Mouse (Mus musculus) bone marrow, adult 2 months (tissue): ENCODE results near the gene Pspn. TPM values are rescaled to one million over a fixed set of nuclear protein-coding genes. Genes with fewer than 3 reads are reported as not detected.

Source experiments
- H3K27ac ChIP-seq: fragments of 200-500 bp; 2 replicates; pipeline ENCODE4 v1.5.1; 2012; ENCODE audit warnings: low read depth, mild to moderate bottlenecking, control low read depth, inconsistent platforms, low read length; ENCODE audit not compliant: control insufficient read depth, poor library complexity, insufficient read depth
- H3K4me1 ChIP-seq: fragments of 200-500 bp; 2 replicates; pipeline ENCODE4 v1.6.1; 2011; ENCODE audit warnings: low read length; ENCODE audit not compliant: control insufficient read depth, insufficient read depth
- H3K4me3 ChIP-seq: fragments of 200-500 bp; replicated peaks from 2 replicates; pipeline ENCODE3; 2011; ENCODE audit warnings: mild to moderate bottlenecking, low read depth, low read length, control low read depth; ENCODE audit not compliant: control insufficient read depth
- CTCF ChIP-seq: fragments of 200-500 bp; IDR thresholded peaks from 2 replicates; pipeline ENCODE4 v1.5.1; 2011; ENCODE audit warnings: low read length, control low read depth; ENCODE audit not compliant: control insufficient read depth, insufficient read depth
- POLR2A ChIP-seq: fragments of 200-500 bp; IDR thresholded peaks from 2 replicates; pipeline ENCODE4 v1.6.1; 2011; ENCODE audit warnings: low read depth, mild to moderate bottlenecking, control low read depth, low read length, borderline replicate concordance; ENCODE audit not compliant: control insufficient read depth
- WGBS: fragments of 180-500 bp; shearing (Covaris S2); methylation state at CpG from one replicate; pipeline ENCODE4 v1.1.7; 2018; 5-methylcytosine and 5-hydroxymethylcytosine counted together
- polyA plus RNA-seq: library from polyadenylated mRNA; stranded (reverse); fragments of >200 nt; gene quantifications from 2 replicates; pipeline ENCODE4 v1.2.4, GENCODE M21; 2011; ENCODE audit warnings: low replicate concordance; ENCODE audit not compliant: missing spikeins, insufficient read depth, insufficient read length

Pspn gene
- polyA plus RNA-seq, 1 experiment: not detected

DNA sequence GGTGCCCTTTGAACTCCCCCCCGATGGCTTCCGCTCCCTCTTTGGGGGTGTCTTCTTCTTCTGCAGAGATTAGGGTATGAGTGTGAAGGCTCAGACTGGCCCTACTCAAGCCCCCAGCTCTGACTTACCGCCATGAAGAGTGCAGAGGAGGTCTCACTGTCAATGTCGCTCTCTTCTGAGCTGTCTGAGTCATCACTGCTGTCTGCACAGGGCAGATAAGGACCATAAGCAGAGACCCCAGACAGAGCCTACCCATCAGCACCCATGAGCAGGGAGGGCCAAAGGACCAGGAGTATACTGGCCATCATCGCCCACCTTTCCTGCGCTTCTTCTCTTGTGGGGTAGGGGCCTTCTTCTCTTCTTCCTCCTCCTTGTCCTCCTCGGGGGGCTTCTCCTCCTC is 4.2 kb upstream of the Pspn start:
- H3K27ac ChIP-seq: no peak overlapping the region
- no peak for TF ChIP-seq CTCF
- no peak for TF ChIP-seq POLR2A
- WGBS: 80% methylated on average over 7 of the region's 7 CpGs

DNA sequence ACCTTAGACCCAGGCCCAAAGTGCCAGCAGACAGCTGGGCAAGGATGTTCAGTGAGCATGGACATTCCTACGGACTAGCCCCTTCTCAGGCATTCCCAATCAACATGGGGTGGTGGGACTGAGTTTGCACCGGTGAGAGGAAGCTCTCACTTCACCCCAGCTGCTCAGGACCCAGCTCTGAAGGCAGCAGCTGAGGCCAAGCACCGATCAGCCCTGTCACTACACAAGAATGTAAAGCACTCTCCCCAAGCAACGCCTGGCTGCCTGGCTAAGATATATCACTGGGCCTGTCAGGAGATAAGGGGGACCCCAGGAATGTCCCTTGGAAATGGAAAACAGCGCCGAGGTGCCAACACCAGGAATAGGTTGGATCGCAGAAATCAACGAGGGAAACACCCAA is 1.4 kb upstream of the Pspn start:
- 75% methylated on average over 8 of the region's 8 CpGs for WGBS
- no peak for TF ChIP-seq POLR2A
- no peak for TF ChIP-seq CTCF
- H3K4me1 ChIP-seq: no peaks in the 10 kb centered on the region; the same call in 1 of the 2 replicates

More for the DNA sequence above, 4.2 kb upstream of the Pspn start:
- no peaks in the 10 kb centered on the region for H3K4me1 ChIP-seq
- no peak overlapping the region for H3K4me3 ChIP-seq

DNA sequence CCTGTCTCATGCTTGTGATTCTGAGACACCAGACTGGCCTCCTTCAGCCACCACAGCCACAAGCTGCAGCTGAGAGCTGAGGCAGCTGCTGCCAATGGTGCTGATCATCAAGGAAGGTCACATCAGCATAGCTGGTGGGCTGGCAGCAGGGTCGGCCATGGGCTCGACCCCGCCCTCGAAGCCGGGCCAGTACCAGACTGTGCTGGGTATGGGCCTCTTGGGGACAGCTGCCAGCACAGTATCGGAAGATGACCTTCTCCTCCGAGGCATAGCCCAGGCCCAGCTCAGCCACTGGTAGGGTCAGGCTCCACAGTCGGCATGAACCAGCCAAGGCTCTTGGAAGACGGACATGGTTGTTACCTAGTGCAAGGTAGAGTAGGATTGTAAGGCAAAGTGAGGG is 404 bp downstream of the Pspn start:
- TF ChIP-seq CTCF: no peak
- no peak for TF ChIP-seq POLR2A
- no peak overlapping the region for H3K4me3 ChIP-seq
- 91% methylated on average over 9 of the region's 9 CpGs for WGBS

More for the DNA sequence above, 1.4 kb upstream of the Pspn start:
- Histone ChIP-seq H3K4me3 (no peak overlapping the region), H3K27ac (no peak overlapping the region)

DNA sequence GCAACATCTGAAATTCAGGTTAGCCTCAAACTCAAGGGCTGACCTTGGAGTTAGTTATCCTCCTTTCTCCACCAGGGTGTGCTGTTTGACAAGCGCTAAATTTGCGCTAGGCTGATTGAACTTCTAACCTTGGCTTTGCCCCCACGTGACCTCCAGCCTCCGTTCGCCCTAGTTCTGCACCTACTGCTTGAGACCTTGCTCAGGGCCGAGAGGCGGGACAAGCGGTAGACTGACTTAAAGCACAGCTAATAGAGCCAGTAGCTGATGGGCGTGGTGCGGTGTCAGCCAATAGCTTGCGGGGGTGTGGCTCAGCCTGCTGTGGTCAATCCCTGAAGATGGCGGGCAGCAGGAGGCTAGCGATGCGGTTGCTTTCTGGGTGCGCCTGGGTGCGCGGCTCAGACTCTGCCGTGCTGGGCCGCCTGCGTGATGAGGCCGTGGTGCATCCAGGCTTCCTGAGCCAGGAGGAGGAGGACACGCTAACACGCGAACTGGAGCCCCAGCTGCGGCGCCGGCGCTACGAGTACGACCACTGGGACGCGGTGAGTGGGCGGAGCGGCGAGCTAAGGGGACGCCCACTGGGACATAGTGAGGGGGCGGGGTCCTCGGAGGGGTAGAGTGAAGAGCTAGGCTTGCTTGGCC is 2.7 kb downstream of the Pspn start, which contains the start of gene Alkbh7:
Alkbh7 (plus strand) TSS at position 311 of the 639 bp plus-strand sequence.
- TF ChIP-seq POLR2A (peak; percentile 59; the same call in 1 of the 2 replicates), CTCF (peak; percentile 88)
- Histone ChIP-seq H3K4me3 (peak within 1 kb of the TSS; percentile 87), H3K4me1 (no peaks in the 10 kb centered on the region; the same call in 1 of the 2 replicates), H3K27ac (peak within 1 kb of the TSS; percentile 23; the same call in 1 of the 2 replicates)
- WGBS: under 1% methylated on average over 38 of the region's 38 CpGs

More for the DNA sequence above, 404 bp downstream of the Pspn start:
- H3K4me1 ChIP-seq: no peaks in the 10 kb centered on the region; the same call in 1 of the 2 replicates
- no peak overlapping the region for H3K27ac ChIP-seq

DNA sequence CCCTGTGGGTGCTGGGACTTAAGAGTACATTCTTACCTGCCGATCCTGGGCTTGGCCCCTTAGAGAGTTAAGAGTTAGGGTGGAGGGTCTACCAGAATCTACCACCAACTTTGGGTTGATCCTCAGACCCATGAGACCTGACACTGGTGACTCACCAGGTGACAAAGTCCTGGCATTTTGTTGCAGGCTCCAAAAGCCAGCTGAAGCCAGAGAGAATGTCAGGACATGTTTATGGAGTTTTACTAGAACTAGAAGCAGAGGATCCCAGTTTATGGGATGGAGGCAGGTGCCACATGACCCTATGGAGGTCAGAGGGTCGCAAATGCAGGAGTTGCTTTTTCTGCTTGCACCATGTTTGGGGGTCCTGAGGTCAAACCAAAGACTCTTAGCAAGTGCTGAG is 3.3 kb downstream of the Pspn start:
- Histone ChIP-seq H3K27ac (no peak overlapping the region), H3K4me3 (no peak overlapping the region), H3K4me1 (no peaks in the 10 kb centered on the region; the same call in 1 of the 2 replicates)
- WGBS: 71% methylated on average over 2 of the region's 2 CpGs
- no peak for TF ChIP-seq CTCF
- no peak for TF ChIP-seq POLR2A

DNA sequence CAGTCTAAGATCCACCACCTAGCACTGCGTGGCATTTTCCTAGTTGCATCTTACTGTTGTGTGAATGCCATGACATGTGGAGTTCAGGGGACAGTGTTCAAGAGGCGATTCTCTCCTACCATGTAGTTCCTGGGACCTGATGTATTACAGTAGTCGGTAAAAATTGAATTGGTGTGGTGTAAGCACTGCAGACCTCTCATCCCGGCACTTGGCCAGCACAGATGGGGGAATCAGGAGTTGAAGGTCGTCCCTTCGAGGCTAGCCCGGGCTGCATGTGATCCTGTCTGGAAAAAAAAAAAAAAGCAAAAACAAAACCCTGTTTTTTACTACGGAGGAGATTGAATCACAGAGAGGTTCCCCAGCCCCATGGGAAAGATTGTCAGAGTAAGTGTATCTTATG is 4.8 kb downstream of the Pspn start:
- no peak for TF ChIP-seq CTCF
- TF ChIP-seq POLR2A: no peak
- H3K4me3 ChIP-seq: no peak overlapping the region
- 89% methylated on average over 8 of the region's 8 CpGs for WGBS
- H3K4me1 ChIP-seq: no peaks in the 10 kb centered on the region; the same call in 1 of the 2 replicates
- H3K27ac ChIP-seq: no peak overlapping the region

DNA sequence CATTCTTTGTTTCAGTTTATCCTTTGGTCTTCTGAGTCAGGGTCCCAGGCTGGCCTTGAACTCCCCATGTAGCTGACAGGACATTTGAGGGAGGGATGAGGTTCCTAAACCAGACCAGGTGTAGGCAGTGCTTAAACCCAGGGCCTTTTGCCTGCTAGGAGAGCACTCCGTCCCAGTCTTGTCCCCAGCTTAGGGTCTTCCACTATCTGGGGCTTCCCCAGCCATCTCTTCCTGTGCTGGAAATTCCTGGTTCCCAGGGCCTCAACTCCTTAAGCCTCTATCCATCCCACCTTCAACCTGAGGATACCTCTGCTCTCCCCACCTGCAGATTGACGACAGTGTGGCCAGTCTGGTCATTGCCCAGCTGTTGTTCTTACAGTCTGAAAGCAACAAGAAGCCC is 8.9 kb downstream of the Pspn start:
- TF ChIP-seq CTCF (no peak), POLR2A (no peak)
- Histone ChIP-seq H3K4me1 (no peaks in the 10 kb centered on the region; the same call in 1 of the 2 replicates), H3K27ac (no peak overlapping the region), H3K4me3 (peak overlapping the region; percentile 31)
- 77% methylated on average over 2 of the region's 2 CpGs for WGBS

DNA sequence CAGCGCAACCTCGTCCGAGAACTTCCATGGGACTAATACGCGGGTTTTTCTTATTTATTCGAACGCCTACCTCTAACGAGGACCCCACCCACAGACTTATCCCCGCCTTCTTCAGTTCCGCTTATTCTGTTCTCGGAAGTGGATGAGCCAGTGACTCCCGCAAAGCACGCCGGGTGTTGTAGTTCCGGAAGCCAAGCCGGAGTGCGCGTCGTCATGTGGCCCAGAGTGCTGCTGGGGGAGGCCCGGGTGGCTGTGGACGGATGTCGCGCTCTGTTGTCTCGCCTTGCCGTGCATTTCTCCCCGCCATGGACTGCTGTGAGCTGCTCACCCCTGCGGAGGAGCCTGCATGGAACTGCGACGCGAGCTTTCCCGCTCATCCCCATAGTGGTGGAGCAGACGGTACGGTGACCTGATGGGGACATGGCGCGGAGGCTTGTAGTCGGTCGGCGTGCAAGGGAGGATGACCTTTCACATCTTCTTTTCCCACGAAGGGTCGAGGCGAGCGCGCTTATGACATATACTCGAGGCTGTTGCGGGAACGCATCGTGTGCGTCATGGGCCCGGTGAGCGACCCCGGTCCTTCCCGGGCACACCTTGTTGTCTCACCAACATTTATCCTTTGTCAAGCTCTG is 9.6 kb downstream of the Pspn start, which contains the start of gene Clpp:
Clpp (plus strand) TSS at position 191 of the 632 bp plus-strand sequence.
- WGBS: under 1% methylated on average over 52 of the region's 52 CpGs
- no peaks in the 10 kb centered on the region; the same call in 1 of the 2 replicates for H3K4me1 ChIP-seq
- peak; percentile 85 for TF ChIP-seq POLR2A
- TF ChIP-seq CTCF: peak; percentile 14; the same call in 1 of the 2 replicates
- peak within 1 kb of the TSS; percentile 62 for H3K27ac ChIP-seq
- peak within 1 kb of the TSS; percentile 72 for H3K4me3 ChIP-seq
